Mouse (Mus musculus) heart, embryonic 12.5 days (tissue): Measurements from ENCODE around the gene Celsr2. TPM values are rescaled to one million over a fixed set of nuclear protein-coding genes. Genes with fewer than 3 reads are reported as not detected.

Experiments used
- ATAC-seq: fragments of 200-750 bp; cut with Nextera tagmentation; 2 replicates; pipeline ENCODE4 v1.8.0; 2017; ENCODE audit warnings: moderate TSS enrichment, moderate library complexity; ENCODE audit not compliant: insufficient number of reproducible peaks, low FRiP score
- H3K27ac ChIP-seq: fragments of 300-500 bp; sonication (generic); 2 replicates; pipeline ENCODE4 v1.5.1; 2016; ENCODE audit warnings: mild to moderate bottlenecking, moderate library complexity; ENCODE audit not compliant: poor library complexity, severe bottlenecking
- H3K27me3 ChIP-seq: fragments of 300-500 bp; sonication (generic); replicated peaks from 2 replicates; pipeline ENCODE4 v1.6.1; 2016; ENCODE audit warnings: mild to moderate bottlenecking, moderate library complexity
- H3K36me3 ChIP-seq: fragments of 300-500 bp; sonication (generic); 2 replicates; pipeline ENCODE4 v1.6.1; 2016; ENCODE audit warnings: mild to moderate bottlenecking, moderate library complexity
- H3K4me1 ChIP-seq: fragments of 300-500 bp; sonication (generic); replicated peaks from 2 replicates; pipeline ENCODE4 v1.6.1; 2016; ENCODE audit warnings: mild to moderate bottlenecking
- H3K4me2 ChIP-seq: fragments of 300-500 bp; sonication (generic); 2 replicates; pipeline ENCODE4 v1.6.1; 2016; ENCODE audit warnings: mild to moderate bottlenecking, moderate library complexity
- H3K4me3 ChIP-seq: fragments of 300-500 bp; sonication (generic); 2 replicates; pipeline ENCODE4 v1.5.1; 2016; ENCODE audit warnings: mild to moderate bottlenecking
- H3K9ac ChIP-seq: fragments of 300-500 bp; sonication (generic); 2 replicates; pipeline ENCODE4 v1.6.1; 2016; ENCODE audit warnings: mild to moderate bottlenecking, moderate library complexity
- H3K9me3 ChIP-seq: fragments of 300-500 bp; sonication (generic); replicated peaks from 2 replicates; pipeline ENCODE4 v1.6.1; 2016; ENCODE audit warnings: mild to moderate bottlenecking, moderate library complexity
- WGBS: fragments of 180-500 bp; shearing (Covaris S2); methylation state at CpG from one replicate; pipeline ENCODE4 v1.1.7; 2016; 5-methylcytosine and 5-hydroxymethylcytosine counted together
- polyA plus RNA-seq: library from polyadenylated mRNA; unstranded; fragments of >200 nt; fragmentation: Nextera tagmentation; extraction: Ambion mirVana; gene quantifications from 2 replicates; pipeline ENCODE4 v1.2.1, GENCODE M21; 2016

The Celsr2 gene
- polyA plus RNA-seq, 1 experiment from 2014 or later: 2.3 TPM

DNA sequence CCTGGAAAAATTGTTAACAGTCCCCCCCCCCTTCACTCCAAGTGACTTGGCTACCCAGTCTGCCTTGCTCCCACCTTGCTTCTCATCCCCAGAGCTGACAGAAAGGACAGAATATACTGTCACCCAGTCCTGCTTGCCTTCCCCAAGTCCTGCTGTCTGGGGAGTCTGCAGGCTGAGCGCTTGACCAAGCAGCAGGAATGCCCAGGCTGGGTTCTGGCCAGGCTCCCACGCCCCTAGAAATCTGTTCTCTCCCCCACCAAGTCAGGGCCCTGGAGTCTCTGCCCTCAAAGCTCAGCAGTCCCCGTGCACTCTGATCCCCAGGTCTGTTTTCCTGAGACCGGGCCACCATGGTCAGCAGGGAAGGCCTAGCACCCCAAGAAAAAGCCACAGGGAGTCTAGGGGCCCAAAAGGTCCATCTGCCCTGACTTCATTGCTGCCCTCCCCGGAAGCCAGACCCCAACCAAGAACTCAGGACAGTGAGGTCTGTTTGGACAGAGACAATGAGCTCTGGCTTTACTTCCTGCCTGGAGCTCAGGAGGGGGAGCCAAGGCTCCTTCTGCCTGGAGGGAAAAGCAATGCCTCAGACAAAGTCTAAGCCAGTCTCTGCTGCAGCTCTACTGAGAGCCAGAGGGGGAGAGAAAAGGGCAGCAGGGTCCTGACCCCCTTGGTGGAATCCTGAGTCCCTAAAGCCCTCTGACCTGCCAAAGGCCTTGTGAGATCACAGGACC lies 4.2 kb downstream of the Celsr2 start:
- H3K4me1 ChIP-seq: peaks cover 8% of the 10 kb centered on the region; the same call in 1 of the 2 replicates
- H3K27me3 ChIP-seq: peaks cover 31% of the 10 kb centered on the region
- no peak overlapping the region for H3K27ac ChIP-seq
- peaks cover 19% of the 10 kb centered on the region for H3K36me3 ChIP-seq
- WGBS: 63% methylated on average over 5 of the region's 5 CpGs
- H3K4me3 ChIP-seq: no peak overlapping the region
- peaks cover 21% of the 10 kb centered on the region for H3K9me3 ChIP-seq
- H3K4me2 ChIP-seq: no peak overlapping the region
- no peak overlapping the region for H3K9ac ChIP-seq
- ATAC-seq: no peak

DNA sequence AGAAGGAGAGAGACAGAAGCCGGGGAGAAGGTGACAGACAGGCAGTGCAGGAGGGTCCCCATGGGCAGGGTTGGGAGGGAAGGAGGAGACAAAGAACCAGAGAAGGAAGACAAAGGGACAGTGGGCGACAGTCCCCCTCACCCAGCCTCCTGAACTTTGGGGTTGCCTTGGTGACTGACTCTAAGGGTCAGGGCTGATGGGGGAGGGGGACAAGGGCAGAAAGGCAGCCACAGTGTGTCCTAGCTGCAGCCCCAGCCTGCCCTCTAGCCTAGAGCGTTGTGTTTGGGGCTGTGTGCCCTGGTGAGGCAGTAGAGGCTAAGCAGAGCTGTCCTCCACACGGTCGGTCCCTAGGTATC lies 5.0 kb downstream of the Celsr2 start:
- peaks cover 35% of the 10 kb centered on the region for H3K27me3 ChIP-seq
- no peak overlapping the region for H3K4me3 ChIP-seq
- H3K27ac ChIP-seq: no peak overlapping the region
- H3K36me3 ChIP-seq: peaks cover 19% of the 10 kb centered on the region
- peaks cover 6% of the 10 kb centered on the region; the same call in 1 of the 2 replicates for H3K4me1 ChIP-seq
- 0 out of 2 replicates have a peak overlapping the region, but pooled peaks have one; percentile 5 for H3K9ac ChIP-seq
- H3K4me2 ChIP-seq: no peak overlapping the region
- H3K9me3 ChIP-seq: peaks cover 21% of the 10 kb centered on the region
- no peak for ATAC-seq
- WGBS: 38% methylated on average over 5 of the region's 5 CpGs

- 62% methylated on average over 8 of the region's 8 CpGs for WGBS
- 0 out of 2 replicates have a peak overlapping the region, but pooled peaks have one; percentile 5 for H3K9ac ChIP-seq
- H3K4me3 ChIP-seq: no peak overlapping the region
- H3K4me1 ChIP-seq: peaks cover under 1% of the 10 kb centered on the region; the same call in 1 of the 2 replicates
- peaks cover 19% of the 10 kb centered on the region for H3K36me3 ChIP-seq
- H3K27ac ChIP-seq: no peak overlapping the region
- H3K27me3 ChIP-seq: peaks cover 36% of the 10 kb centered on the region
- no peak for ATAC-seq
- no peak overlapping the region for H3K4me2 ChIP-seq
- H3K9me3 ChIP-seq: peaks cover 21% of the 10 kb centered on the region
Observed at GRCm38 (mm10) chr3:108409656-108410358, 5.5 kb downstream of the Celsr2 start.

- H3K27ac ChIP-seq: no peak overlapping the region
- peaks cover 14% of the 10 kb centered on the region for H3K36me3 ChIP-seq
- no peak overlapping the region for H3K4me3 ChIP-seq
- no peak overlapping the region for H3K4me2 ChIP-seq
- no peak for ATAC-seq
- H3K4me1 ChIP-seq: no peaks in the 10 kb centered on the region
- peaks cover 33% of the 10 kb centered on the region for H3K27me3 ChIP-seq
- H3K9me3 ChIP-seq: peaks cover 11% of the 10 kb centered on the region; the same call in 1 of the 2 replicates
- no peak overlapping the region for H3K9ac ChIP-seq
- WGBS: 89% methylated on average over 8 of the region's 8 CpGs
Observed at GRCm38 (mm10) chr3:108408517-108409008, 6.8 kb downstream of the Celsr2 start.

DNA sequence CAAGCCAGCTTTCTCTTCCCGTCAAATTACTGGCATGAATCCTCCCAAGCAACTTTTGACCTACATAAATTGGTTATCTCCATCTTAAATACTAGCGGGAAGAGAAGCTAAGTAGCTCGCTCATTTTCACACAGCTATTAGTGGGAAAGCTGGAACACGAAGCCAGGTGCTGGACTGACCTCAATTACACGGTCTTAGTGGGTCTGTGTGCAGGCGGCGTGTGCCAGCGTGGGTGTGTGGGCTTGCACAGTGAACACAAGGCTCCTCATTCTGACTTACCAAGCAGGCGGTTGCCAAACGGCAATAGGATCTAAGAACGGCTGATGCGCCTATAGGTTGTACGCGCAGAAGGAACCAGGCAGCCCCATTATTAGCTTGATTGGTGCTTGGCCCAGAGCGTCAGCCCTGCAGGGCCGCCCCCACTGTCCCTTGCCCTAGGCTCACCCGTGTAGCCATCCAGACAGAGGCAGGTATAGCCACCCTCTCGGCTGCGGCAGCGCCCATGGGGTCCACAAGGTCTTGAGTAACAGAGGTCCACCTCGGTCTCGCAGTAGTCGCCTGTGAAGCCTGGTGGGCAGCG lies 9.0 kb downstream of the Celsr2 start:
- H3K4me2 ChIP-seq: no peak overlapping the region
- no peak overlapping the region for H3K4me3 ChIP-seq
- H3K27ac ChIP-seq: no peak overlapping the region
- H3K9me3 ChIP-seq: no peaks in the 10 kb centered on the region
- no peak for ATAC-seq
- no peaks in the 10 kb centered on the region; the same call in 1 of the 2 replicates for H3K36me3 ChIP-seq
- 85% methylated on average over 24 of the region's 24 CpGs for WGBS
- no peaks in the 10 kb centered on the region for H3K4me1 ChIP-seq
- no peak overlapping the region for H3K9ac ChIP-seq
- peaks cover 46% of the 10 kb centered on the region for H3K27me3 ChIP-seq

GRCm38 (mm10) chr3:108405536-108406305 lies 9.6 kb downstream of the Celsr2 start:
- no peak overlapping the region for H3K9ac ChIP-seq
- ATAC-seq: no peak
- peaks cover 46% of the 10 kb centered on the region for H3K27me3 ChIP-seq
- H3K27ac ChIP-seq: no peak overlapping the region
- no peaks in the 10 kb centered on the region for H3K4me1 ChIP-seq
- H3K4me2 ChIP-seq: no peak overlapping the region
- H3K9me3 ChIP-seq: no peaks in the 10 kb centered on the region
- no peak overlapping the region for H3K4me3 ChIP-seq
- no peaks in the 10 kb centered on the region; the same call in 1 of the 2 replicates for H3K36me3 ChIP-seq
- 47% methylated on average over 14 of the region's 14 CpGs for WGBS

DNA sequence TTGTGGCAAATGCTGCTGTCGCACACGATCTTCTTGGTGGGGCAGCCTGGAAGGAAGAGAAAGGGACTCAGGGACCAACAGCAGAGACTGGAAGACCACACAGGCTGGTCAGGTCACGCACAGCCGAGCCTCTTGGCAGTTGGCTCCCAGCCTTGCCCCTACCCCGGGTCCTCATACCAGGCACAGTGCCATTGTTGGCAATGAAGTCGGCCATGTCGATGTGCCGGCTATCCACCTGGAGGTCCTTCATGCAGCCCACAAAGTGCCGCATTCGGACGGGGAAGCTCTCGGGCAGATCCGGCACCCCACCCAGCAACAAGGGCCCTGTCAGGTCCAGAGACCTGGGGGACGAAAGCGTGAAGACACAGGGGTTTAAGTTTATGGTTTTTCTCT lies 12.8 kb downstream of the Celsr2 start:
- no peak overlapping the region for H3K4me3 ChIP-seq
- 85% methylated on average over 15 of the region's 15 CpGs for WGBS
- no peaks in the 10 kb centered on the region for H3K4me1 ChIP-seq
- H3K36me3 ChIP-seq: no peaks in the 10 kb centered on the region; the same call in 1 of the 2 replicates
- no peak overlapping the region for H3K27ac ChIP-seq
- H3K4me2 ChIP-seq: no peak overlapping the region
- ATAC-seq: no peak
- no peak overlapping the region for H3K9ac ChIP-seq
- H3K27me3 ChIP-seq: peaks cover 50% of the 10 kb centered on the region
- no peaks in the 10 kb centered on the region for H3K9me3 ChIP-seq

DNA sequence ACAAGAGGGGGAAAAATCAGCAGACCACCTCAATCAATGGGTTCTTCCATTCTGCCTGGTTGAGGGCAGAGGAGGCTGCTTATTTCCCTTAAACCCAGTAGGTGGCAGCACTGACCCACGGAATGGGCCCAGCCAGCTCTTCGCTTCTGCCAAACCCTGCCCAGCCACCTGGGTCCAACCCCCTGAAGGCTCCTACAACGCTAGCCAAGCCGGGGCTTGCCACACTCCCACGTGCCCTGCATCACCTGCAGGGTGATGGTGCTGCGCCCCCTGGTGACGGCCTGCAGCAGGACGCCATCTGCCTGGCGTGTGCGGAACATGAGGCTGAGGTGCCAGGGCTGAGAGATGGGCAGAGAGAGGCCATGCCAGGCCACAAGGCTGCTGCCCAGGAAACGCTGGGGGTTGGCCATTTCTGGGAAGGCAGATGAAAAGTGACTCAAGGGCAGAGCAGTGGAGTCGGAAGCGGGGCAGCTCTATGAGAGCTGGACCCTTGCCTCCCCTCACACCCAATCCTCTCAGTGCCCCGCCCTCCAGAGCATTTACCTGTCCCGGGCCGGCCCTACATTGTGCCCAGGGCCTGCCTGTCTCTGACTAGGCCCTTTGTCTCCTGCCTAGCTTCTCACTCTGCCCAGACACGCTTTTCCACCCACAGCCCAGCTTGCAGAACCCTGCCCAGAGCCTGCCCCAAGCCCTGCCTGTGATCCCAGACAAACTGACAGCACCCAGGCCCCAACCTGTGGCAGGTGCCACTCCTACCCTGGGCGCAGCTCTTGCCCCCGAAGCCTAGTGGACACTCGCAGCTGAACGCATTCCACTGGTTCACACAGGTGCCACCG lies 13.4 kb downstream of the Celsr2 start:
- Histone ChIP-seq H3K4me1 (no peaks in the 10 kb centered on the region), H3K9me3 (no peaks in the 10 kb centered on the region), H3K27me3 (peaks cover 46% of the 10 kb centered on the region), H3K4me2 (peak overlapping the region; percentile 38), H3K36me3 (no peaks in the 10 kb centered on the region; the same call in 1 of the 2 replicates), H3K9ac (0 out of 2 replicates have a peak overlapping the region, but pooled peaks have one; percentile 11), H3K27ac (no peak overlapping the region), H3K4me3 (no peak overlapping the region)
- peak; percentile 79 for ATAC-seq
- WGBS: 32% methylated on average over 22 of the region's 22 CpGs

- Histone ChIP-seq H3K9me3 (no peaks in the 10 kb centered on the region), H3K4me3 (no peak overlapping the region), H3K36me3 (no peaks in the 10 kb centered on the region), H3K27ac (no peak overlapping the region), H3K27me3 (peaks cover 44% of the 10 kb centered on the region), H3K4me2 (no peak overlapping the region), H3K4me1 (no peaks in the 10 kb centered on the region), H3K9ac (no peak overlapping the region)
- no peak for ATAC-seq
- 66% methylated on average over 5 of the region's 5 CpGs for WGBS
Observed at GRCm38 (mm10) chr3:108400442-108400841, 14.9 kb downstream of the Celsr2 start.

- Histone ChIP-seq H3K27ac (no peak overlapping the region), H3K36me3 (no peaks in the 10 kb centered on the region), H3K9me3 (no peaks in the 10 kb centered on the region), H3K9ac (no peak overlapping the region), H3K4me1 (no peaks in the 10 kb centered on the region), H3K4me2 (no peak overlapping the region), H3K27me3 (peaks cover 47% of the 10 kb centered on the region), H3K4me3 (no peak overlapping the region)
- WGBS: 79% methylated on average over 9 of the region's 9 CpGs
- ATAC-seq: no peak
Observed at GRCm38 (mm10) chr3:108398281-108398680, 17.1 kb downstream of the Celsr2 start.
